Mouse (Mus musculus): ENCODE measurements around the gene Gm10134. TPM values are rescaled to one million over a fixed set of nuclear protein-coding genes. Genes with fewer than 3 reads are reported as not detected.

The Gm10134 gene
- polyA plus RNA-seq, 1 experiment from 2014 or later: 0.61 TPM

GRCm38 (mm10) chr2:28525943-28526876, 20.3 kb downstream of the Gm10134 start:
- Histone ChIP-seq H3K9me3 (no peaks in the 10 kb centered on the region), H3K4me2 (peak overlapping the region; percentile 30; the same call in 1 of the 2 replicates), H3K4me3 (replicated peaks) (no peak overlapping the region), H3K36me3 (replicated peaks) (no peaks in the 10 kb centered on the region), H3K9ac (peak overlapping the region; percentile 45), H3K4me1 (peaks cover 76% of the 10 kb centered on the region), H3K27me3 (no peaks in the 10 kb centered on the region), H3K27ac (peak overlapping the region; percentile 89)
- WGBS: 44% methylated on average over 12 of the region's 12 CpGs
- ATAC-seq (ENCODE audit: low FRiP score): peak; percentile 32; the same call in 1 of the 2 replicates

GRCm38 (mm10) chr2:28527436-28528353, 21.8 kb downstream of the Gm10134 start:
- H3K9me3 ChIP-seq: no peaks in the 10 kb centered on the region
- no peak overlapping the region for H3K27ac ChIP-seq

DNA sequence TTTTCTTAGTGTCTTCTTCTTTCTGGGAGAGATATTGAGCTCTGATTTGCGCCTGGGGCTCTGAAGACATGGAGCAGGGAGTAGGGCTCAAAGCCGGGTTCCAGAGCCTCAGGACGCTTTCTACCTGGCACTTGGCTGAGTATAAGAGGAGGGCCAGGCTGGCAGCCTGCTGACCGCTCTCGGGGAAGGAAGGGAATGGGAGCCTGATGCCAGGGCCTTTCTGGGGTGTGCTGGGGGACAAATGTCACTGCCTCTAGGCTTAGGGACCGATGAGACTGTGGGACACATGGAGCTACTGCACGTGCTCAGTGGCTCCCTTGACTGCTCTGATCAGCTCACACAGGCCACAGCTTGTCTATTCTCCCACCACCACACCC, 22.4 kb downstream of the Gm10134 start:
- ATAC-seq (ENCODE audit: low FRiP score): no peak
- WGBS: 88% methylated on average over 7 of the region's 7 CpGs
- H3K36me3 ChIP-seq (replicated peaks): no peaks in the 10 kb centered on the region
- H3K27me3 ChIP-seq: no peaks in the 10 kb centered on the region
- H3K9ac ChIP-seq: 0 out of 2 replicates have a peak overlapping the region, but pooled peaks have one; percentile 2
- no peak overlapping the region for H3K4me2 ChIP-seq
- H3K9me3 ChIP-seq: no peaks in the 10 kb centered on the region
- H3K4me3 ChIP-seq (replicated peaks): no peak overlapping the region
- no peak overlapping the region for H3K27ac ChIP-seq
- peaks cover 90% of the 10 kb centered on the region for H3K4me1 ChIP-seq

More at GRCm38 (mm10) chr2:28527436-28528353, 21.8 kb downstream of the Gm10134 start:
- H3K4me3 ChIP-seq (replicated peaks): no peak overlapping the region
- H3K9ac ChIP-seq: no peak overlapping the region
- WGBS: 87% methylated on average over 20 of the region's 20 CpGs
- H3K4me1 ChIP-seq: peaks cover 85% of the 10 kb centered on the region
- no peaks in the 10 kb centered on the region for H3K27me3 ChIP-seq
- no peak for ATAC-seq (ENCODE audit: low FRiP score)
- H3K36me3 ChIP-seq (replicated peaks): no peaks in the 10 kb centered on the region
- no peak overlapping the region for H3K4me2 ChIP-seq

- H3K4me1 ChIP-seq: peaks cover 91% of the 10 kb centered on the region
- H3K4me2 ChIP-seq: no peak overlapping the region
- H3K9me3 ChIP-seq: no peaks in the 10 kb centered on the region
- no peaks in the 10 kb centered on the region for H3K36me3 ChIP-seq (replicated peaks)
- no peak overlapping the region for H3K9ac ChIP-seq
- no peak overlapping the region for H3K4me3 ChIP-seq (replicated peaks)
- H3K27ac ChIP-seq: no peak overlapping the region
- ATAC-seq (ENCODE audit: low FRiP score): no peak
- WGBS: 68% methylated on average over 4 of the region's 4 CpGs
- no peaks in the 10 kb centered on the region for H3K27me3 ChIP-seq
These were observed 24.0 kb downstream of the Gm10134 start for GRCm38 (mm10) chr2:28529856-28530255.

- H3K4me1 ChIP-seq: peaks cover 91% of the 10 kb centered on the region
- H3K9me3 ChIP-seq: no peaks in the 10 kb centered on the region
- ATAC-seq (ENCODE audit: low FRiP score): no peak
- no peaks in the 10 kb centered on the region for H3K36me3 ChIP-seq (replicated peaks)
- no peak overlapping the region for H3K4me3 ChIP-seq (replicated peaks)
- 63% methylated on average over 7 of the region's 7 CpGs for WGBS
- H3K27me3 ChIP-seq: no peaks in the 10 kb centered on the region
- no peak overlapping the region for H3K27ac ChIP-seq
- no peak overlapping the region; the same call in 1 of the 2 replicates for H3K9ac ChIP-seq
- H3K4me2 ChIP-seq: no peak overlapping the region
These were observed 24.4 kb downstream of the Gm10134 start for GRCm38 (mm10) chr2:28530311-28530710.

DNA sequence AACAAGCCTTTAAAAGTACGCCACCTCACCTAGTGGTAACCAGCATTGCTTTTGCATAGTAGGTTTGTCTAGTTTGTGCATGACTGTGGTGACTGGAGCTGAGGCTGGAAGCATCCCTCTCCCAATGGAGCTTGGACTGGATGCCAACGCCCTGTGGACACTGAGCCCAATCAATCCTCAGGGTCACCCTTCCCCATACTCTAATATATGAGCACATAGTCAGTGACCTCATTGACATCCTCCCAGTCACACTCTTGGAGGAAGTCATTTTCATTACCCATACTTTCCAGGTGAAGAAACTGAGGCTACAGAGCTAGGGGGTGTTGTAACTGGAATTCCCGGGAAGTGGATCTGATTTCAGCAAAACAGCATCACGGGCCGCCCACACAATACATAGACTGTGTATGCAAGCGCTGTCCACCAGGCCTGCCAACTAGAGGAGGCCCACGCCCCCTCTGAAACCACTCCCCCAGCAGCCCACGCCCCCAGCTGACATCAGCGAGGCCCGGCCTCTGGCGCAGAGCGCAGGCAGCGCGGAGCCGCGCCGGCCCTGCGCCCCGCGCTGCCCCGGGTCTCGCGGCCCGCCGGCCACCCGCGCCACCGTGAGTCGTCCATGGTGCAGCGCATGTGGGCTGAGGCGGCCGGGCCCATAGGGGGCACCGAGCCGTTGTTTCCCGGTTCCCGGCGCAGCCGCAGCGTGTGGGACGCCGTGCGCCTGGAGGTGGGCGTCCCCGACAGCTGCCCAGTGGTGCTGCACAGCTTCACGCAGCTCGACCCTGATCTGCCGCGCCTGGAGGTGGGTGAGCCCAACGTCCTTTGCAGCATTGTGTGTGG, 27.3 kb downstream of the Gm10134 start:
- no peaks in the 10 kb centered on the region for H3K9me3 ChIP-seq
- WGBS: 4% methylated on average over 49 of the region's 49 CpGs
- peak overlapping the region; percentile 79 for H3K27ac ChIP-seq
- peak overlapping the region; percentile 84 for H3K4me2 ChIP-seq
- ATAC-seq (ENCODE audit: low FRiP score): peak; percentile 91
- no peaks in the 10 kb centered on the region for H3K36me3 ChIP-seq (replicated peaks)
- H3K4me3 ChIP-seq (replicated peaks): peak overlapping the region; percentile 58
- H3K27me3 ChIP-seq: no peaks in the 10 kb centered on the region
- H3K4me1 ChIP-seq: peaks cover 96% of the 10 kb centered on the region
- peak overlapping the region; percentile 69 for H3K9ac ChIP-seq

DNA sequence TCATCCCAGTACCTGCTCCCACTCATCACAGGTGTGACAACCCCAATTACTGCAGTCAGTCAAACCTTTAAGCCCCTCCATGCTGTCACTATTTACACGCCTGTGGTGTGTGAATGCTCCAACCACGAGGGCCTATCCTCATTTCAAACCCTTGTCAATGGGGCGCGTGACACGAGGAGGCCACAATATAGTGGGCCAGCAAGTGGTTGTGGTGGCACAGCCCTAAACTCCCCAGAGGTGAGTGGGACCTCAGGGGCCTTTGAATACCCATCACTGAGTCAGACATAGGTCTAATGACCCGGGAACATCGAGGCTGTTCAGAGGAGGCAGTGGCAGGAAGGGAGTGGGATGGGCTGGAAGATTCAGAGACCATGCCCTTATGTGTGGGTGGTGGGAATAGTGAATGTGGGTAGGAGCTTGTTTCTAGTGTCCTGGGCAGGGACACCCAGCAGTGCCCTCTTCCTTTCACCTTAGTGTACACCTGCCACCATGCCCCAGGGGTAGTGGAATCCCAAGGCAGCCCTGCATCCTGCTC, 28.1 kb downstream of the Gm10134 start:
- ATAC-seq (ENCODE audit: low FRiP score): peak; percentile 7; the same call in 1 of the 2 replicates
- H3K4me3 ChIP-seq (replicated peaks): peak overlapping the region; percentile 58
- no peaks in the 10 kb centered on the region for H3K36me3 ChIP-seq (replicated peaks)
- H3K9ac ChIP-seq: peak overlapping the region; percentile 69
- WGBS: 59% methylated on average over 7 of the region's 7 CpGs
- no peaks in the 10 kb centered on the region for H3K27me3 ChIP-seq
- peaks cover 98% of the 10 kb centered on the region for H3K4me1 ChIP-seq
- H3K9me3 ChIP-seq: no peaks in the 10 kb centered on the region
- H3K4me2 ChIP-seq: peak overlapping the region; percentile 84
- peak overlapping the region; percentile 79 for H3K27ac ChIP-seq

GRCm38 (mm10) chr2:28534436-28535262, 28.8 kb downstream of the Gm10134 start:
- peak overlapping the region; percentile 69 for H3K9ac ChIP-seq
- peak overlapping the region; percentile 84 for H3K4me2 ChIP-seq
- peaks cover 98% of the 10 kb centered on the region for H3K4me1 ChIP-seq
- peak; percentile 10; the same call in 1 of the 2 replicates for ATAC-seq (ENCODE audit: low FRiP score)
- no peaks in the 10 kb centered on the region for H3K27me3 ChIP-seq
- no peaks in the 10 kb centered on the region for H3K9me3 ChIP-seq
- 41% methylated on average over 11 of the region's 11 CpGs for WGBS
- H3K36me3 ChIP-seq (replicated peaks): no peaks in the 10 kb centered on the region
- peak overlapping the region; percentile 79 for H3K27ac ChIP-seq
- peak overlapping the region; percentile 13; the same call in 1 of the 2 replicates for H3K4me3 ChIP-seq (replicated peaks)

- Histone ChIP-seq H3K4me3 (replicated peaks) (no peak overlapping the region), H3K4me1 (peaks cover 98% of the 10 kb centered on the region), H3K9me3 (no peaks in the 10 kb centered on the region), H3K9ac (peak overlapping the region; percentile 69; the same call in 1 of the 2 replicates), H3K36me3 (replicated peaks) (no peaks in the 10 kb centered on the region), H3K27ac (peak overlapping the region; percentile 79), H3K4me2 (peak overlapping the region; percentile 84), H3K27me3 (no peaks in the 10 kb centered on the region)
- 41% methylated on average over 4 of the region's 4 CpGs for WGBS
- no peak for ATAC-seq (ENCODE audit: low FRiP score)
These were observed 29.3 kb downstream of the Gm10134 start for GRCm38 (mm10) chr2:28535263-28535540.

GRCm38 (mm10) chr2:28535650-28536049, 29.8 kb downstream of the Gm10134 start:
- H3K27ac ChIP-seq: peak overlapping the region; percentile 79
- H3K4me1 ChIP-seq: peaks cover 98% of the 10 kb centered on the region
- 23% methylated on average over 7 of the region's 7 CpGs for WGBS
- H3K27me3 ChIP-seq: no peaks in the 10 kb centered on the region
- peak overlapping the region; percentile 84; the same call in 1 of the 2 replicates for H3K4me2 ChIP-seq
- no peaks in the 10 kb centered on the region for H3K9me3 ChIP-seq
- no peak for ATAC-seq (ENCODE audit: low FRiP score)
- no peak overlapping the region for H3K4me3 ChIP-seq (replicated peaks)
- H3K9ac ChIP-seq: peak overlapping the region; percentile 69; the same call in 1 of the 2 replicates
- H3K36me3 ChIP-seq (replicated peaks): no peaks in the 10 kb centered on the region
